Mouse (Mus musculus): ENCODE measurements around the gene Disp1.

Gene Disp1

DNA sequence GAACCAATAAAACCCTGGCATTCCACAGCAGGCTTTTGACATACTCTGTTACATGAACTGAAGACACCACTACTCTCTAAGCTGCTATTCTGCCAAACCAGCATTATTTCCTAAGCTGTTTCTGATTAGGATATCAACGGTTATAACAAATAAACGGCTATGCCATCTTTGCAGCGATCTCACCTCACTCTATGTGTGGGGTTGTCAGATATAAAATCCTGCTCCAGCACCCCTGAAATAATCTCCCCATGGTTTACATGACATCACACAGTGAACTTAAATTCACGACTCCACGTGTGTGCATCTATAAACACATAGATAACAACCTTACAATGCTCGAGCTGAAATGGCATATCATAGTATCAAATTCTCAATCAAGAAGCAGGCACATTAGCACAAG lies 13.7 kb downstream of the Disp1 start:
- in situ Hi-C loops (cut with MboI; ENCODE audit: low sequenced_read_pairs): no loop called here

DNA sequence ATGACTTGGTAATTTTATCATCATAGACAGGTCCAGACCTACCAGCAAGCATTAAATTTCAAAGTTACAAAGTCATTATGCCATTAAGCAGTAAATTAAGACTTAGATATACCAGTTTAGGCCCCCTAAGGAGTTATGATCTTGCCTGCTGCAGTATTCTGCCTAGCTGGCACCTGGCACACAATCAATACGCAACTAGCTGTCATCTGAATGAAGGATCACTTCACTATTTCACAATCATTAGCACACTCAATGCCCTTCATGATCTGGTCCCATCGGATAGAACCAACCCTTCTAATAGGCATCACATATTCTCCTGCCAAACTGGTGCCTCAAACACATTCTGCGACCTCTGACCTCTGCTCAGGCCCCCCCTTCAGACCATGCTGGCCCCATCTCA lies 14.2 kb downstream of the Disp1 start:
- in situ Hi-C loops (cut with MboI; ENCODE audit: low sequenced_read_pairs): no loop called here

DNA sequence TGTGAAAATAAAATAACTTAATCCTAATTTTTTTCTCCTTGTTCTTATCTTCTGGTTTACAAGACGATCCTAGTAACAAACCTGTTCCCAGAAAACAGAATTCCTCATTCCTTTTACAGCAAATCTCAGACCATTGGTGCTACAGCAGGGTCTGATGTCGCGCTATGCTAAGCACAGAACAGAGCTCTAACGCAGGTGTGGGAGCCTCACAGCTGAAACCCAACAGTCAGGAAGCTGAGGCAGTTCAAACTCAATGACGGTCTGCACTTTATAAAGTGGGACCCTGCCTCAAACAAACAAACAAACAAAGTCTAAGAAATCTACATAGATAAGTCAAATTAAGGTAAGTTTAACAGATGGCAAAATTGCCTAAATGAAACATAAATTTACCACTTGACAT lies 20.4 kb downstream of the Disp1 start:
- in situ Hi-C loops (cut with MboI; ENCODE audit: low sequenced_read_pairs): no loop called here

DNA sequence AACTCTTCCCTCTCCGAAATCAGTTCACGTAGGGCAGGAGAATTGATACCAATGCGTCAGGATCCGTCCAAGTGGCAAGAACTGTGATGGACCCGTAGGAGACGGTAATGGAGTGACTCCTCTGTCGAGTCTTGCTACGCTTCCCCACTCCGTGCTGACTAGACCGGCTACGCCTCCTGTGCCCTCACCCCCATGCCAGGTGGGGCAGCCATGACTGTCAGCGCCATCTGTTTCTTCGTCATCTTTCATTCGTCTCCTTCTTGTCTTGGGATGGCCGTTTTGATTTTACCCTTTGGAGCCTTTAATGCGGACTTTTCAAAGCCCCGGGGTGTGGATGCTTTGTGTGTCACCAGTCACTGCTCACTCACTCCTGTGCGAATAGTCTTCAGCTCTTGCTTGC lies 26.6 kb downstream of the Disp1 start:
- in situ Hi-C loops (cut with MboI; ENCODE audit: low sequenced_read_pairs): no loop called here

DNA sequence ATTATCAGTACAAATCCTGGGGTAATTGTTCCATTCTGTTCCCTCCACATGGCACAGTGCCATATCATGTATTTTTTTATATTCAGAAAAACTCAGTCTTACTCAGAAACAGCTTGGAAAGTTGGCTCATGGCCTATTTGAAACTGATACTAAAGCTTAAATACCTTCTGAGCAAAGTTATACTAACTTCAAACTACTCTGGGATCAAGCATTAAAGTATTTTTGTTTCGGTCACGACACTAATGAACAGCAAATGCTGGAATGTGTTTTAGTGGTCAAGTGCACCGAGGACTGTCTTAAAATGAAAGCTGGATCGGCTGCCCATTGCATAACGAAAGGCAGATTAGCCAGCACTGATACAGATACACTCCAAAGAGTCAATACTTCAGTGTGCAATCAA lies 27.2 kb downstream of the Disp1 start:
- in situ Hi-C loops (cut with MboI; ENCODE audit: low sequenced_read_pairs): no loop called here

DNA sequence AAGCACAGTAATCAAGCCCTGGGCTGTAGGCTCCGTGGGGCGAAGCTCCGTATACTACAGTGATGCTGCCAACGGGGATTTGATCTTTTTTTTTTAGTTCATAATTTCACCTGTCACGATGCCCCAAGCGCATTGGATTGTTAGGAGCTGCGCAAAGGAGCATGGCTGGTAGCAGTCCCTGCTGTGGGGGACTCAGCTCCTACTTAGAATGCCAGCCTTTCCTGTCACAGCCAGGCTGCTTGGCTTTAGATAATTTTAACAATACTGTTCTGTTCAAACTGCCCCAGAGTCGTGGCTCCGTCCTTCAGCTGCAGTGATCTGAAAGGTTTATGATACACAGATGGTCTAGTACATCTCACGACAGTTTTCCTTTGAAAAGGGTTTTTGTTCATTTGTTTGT lies 29.9 kb downstream of the Disp1 start:
- in situ Hi-C loops (cut with MboI; ENCODE audit: low sequenced_read_pairs): no loop called here

GRCm38 (mm10) chr1:183190456-183190855 lies 30.9 kb downstream of the Disp1 start:
- in situ Hi-C loops (cut with MboI; ENCODE audit: low sequenced_read_pairs): no loop called here

DNA sequence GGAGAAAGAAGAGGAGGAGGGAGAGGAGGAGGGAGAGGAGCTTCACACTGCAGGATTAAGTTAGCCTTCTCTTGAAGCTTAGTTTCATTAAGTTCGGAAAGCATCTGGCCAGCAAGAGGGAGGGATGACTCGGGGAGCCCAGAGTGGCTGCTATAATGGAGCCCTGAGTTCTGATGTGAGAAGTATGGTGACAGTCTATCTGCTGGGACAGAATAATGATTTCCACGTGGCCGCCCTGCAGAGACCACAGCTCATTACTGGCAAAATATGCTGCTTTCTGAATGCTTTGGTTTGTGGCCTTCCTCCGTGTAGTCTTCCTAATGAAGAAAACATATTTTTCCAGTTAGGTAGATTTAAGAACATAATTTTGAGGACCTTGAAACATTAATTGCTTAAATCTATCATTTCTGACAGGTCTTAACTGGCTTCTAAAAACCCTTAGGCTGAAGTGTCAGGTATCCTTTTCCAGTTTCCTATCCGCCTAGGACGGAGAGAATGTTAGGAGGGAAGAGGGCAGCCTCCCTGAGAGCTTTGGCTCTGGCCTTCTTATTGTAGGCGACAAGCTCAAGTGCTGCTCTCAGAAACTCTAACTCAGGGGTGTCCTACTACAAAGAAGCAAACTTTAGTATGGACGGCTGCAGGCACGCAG lies 32.2 kb downstream of the Disp1 start:
- in situ Hi-C loops (cut with MboI; ENCODE audit: low sequenced_read_pairs): no loop called here

GRCm38 (mm10) chr1:183188115-183189013 lies 33.0 kb downstream of the Disp1 start:
- in situ Hi-C loops (cut with MboI; ENCODE audit: low sequenced_read_pairs): no loop called here

DNA sequence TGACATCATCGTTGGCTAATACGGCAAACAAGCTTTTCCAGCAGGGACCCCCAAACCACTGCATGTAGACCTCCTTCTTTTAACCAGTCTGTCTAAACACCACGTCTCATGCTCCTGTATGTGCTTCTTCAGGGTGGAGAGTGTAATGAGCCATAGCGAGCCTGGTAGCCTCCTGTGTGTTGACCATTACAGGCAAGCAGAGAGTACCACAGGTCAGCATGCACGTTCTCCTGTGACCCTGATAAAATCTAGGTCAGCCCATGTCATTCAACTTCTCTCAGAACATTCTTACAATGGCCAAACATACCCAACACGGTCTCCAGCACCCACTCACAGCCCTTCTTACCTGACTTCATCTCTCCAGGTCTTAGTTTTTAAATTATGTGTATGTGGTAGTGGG lies 35.8 kb downstream of the Disp1 start:
- in situ Hi-C loops (cut with MboI; ENCODE audit: low sequenced_read_pairs): no loop called here

DNA sequence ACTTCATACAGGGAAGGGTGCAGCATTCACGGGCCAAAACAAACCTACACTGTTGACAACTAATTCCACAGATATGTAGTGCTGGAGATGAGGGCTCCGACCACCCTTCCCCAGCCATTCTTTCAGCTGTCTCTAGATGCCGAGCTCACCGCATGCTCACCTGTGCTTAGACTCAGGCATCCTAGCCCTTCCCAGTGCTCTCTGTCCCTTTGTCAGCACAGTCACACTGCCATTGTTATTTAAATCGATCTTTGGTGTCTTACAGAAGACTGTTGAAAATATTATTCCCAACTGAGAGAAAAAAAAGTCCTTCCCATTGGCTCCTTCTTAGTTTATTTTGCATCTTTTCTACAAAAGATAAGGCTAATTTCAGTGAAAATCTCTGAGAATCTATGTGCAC lies 36.6 kb downstream of the Disp1 start:
- in situ Hi-C loops (cut with MboI; ENCODE audit: low sequenced_read_pairs): no loop called here

DNA sequence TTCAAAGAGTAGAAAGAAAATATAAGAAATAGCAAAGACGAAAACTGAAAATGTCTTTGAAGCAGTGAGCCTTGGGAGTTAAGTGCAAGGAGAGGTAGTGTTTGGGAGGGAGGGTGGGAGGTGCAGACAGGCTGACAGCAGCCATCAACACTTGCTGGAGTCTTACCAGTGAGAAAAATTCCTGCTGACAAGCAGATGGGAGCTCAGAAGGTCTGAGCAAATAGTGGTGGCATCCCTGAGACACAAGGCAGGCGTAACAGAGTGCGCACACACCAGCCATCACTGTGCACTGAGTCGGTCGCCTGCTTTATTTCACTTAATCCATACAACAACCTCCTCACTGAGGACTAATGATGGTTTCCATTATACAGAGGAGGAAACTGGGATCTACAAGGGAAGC lies 37.8 kb downstream of the Disp1 start:
- in situ Hi-C loops (cut with MboI; ENCODE audit: low sequenced_read_pairs): no loop called here

DNA sequence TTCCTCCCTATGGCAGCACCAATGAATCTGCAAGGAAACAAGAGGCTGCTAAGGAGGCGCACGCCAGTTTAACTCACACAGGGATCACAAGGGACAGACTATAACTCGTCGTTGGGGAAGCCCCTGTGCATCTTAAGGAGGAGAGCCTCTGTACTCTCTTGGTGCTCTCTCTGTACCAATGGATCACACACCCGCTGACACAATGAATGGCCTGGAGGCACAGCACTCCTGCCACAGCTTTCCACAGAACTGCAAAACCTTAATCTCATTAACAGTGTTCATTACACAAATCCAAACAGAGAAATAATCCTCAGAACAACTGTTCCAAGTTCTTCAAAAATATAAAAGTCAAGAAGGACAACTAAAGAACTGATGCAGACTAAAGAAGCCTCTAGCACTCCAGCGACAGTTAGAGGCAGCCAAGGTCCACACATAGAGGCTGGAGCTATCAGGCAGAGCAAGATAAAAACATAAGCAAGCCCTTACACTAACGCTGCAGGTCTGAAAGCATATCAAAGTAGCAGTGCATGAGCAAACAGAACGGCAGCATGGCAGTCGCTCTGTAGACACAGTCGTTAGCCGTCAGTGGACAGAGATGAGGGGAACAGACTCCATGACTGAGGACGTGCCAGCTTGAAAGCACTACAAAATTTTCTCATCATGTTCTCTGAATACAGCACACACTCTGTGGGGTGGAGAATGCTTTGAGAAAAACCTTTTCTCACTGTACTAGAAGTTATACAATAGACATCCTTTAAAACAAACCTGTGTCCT lies 38.5 kb downstream of the Disp1 start:
- in situ Hi-C loops (cut with MboI; ENCODE audit: low sequenced_read_pairs): no loop called here

GRCm38 (mm10) chr1:183181030-183181395 lies 40.3 kb downstream of the Disp1 start:
- in situ Hi-C loops (cut with MboI; ENCODE audit: low sequenced_read_pairs): no loop called here

DNA sequence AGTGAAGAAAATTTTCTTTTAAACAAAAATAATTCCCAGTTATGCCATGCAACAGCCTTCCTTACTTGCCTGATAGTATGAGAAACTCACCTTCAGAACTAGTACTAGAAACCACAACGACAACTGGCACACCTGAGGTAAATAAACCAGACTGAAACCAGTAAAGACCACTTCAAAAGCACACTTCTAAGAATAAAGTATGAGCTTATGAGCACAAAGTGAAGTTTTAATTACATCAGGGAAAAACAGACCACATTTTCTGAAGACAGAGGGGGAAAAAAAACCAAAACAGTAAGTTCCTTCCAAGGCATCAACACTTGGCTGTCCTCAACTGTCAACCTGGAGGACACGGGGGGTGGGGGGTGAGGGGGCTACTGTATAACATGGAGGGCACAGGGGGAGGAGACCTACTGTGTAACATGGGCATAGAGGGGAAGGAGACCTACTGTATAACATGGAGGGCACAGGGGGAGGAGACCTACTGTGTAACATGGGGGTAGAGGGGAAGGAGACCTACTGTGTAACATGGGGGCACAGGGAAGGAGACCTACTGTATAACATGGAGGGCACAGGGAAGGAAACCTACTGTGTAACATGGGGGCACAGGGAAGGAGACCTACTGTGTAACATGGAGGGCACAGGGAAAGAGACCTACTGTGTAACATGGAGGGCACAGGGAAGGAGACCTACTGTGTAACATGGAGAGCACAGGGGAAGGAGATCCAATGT lies 40.9 kb downstream of the Disp1 start:
- in situ Hi-C loops (cut with MboI; ENCODE audit: low sequenced_read_pairs): no loop called here

DNA sequence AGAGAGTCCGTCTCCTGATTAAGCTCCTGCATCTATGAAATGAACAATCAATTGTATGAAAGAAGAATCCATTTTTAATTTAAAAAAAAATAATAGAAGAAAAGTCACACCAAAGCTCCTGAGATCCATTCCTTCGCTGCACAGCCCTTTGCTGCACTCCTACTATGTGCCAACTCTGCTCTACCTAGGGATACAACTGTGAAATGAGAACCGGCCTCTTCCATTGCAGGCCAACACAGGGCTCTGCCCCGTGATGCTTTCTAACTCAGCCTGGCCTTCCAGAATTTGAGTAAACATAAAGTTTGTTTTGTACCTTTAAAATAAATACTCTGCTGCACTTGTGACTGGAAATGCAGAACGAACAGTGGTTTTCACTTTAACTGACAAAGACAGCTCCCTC lies 42.0 kb downstream of the Disp1 start:
- in situ Hi-C loops (cut with MboI; ENCODE audit: low sequenced_read_pairs): no loop called here

- in situ Hi-C loops (cut with MboI; ENCODE audit: low sequenced_read_pairs): no loop called here
These were observed 46.1 kb downstream of the Disp1 start for GRCm38 (mm10) chr1:183175236-183175635.

- in situ Hi-C loops (cut with MboI; ENCODE audit: low sequenced_read_pairs): no loop called here
These were observed 50.2 kb downstream of the Disp1 start for GRCm38 (mm10) chr1:183171095-183171494.

DNA sequence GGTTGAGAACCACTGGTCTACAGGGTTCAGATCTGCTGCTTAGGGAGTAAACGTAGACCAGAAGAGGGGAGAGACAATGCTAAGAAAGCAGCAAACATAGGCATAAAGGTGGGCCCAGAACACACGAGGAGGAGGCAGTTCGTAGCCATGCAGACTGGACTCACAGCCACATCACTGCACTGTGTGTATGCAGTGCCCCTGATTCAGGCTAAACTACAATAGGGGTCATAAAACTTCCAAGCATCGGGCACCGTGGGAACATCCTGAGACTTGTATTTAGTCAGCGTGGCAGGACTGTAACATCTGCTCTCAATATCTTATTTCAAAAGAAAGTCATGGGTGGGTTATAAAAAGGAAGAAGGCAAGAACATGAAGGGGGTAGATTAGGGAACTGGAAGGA lies 52.9 kb downstream of the Disp1 start:
- in situ Hi-C loops (cut with MboI; ENCODE audit: low sequenced_read_pairs): no loop called here

DNA sequence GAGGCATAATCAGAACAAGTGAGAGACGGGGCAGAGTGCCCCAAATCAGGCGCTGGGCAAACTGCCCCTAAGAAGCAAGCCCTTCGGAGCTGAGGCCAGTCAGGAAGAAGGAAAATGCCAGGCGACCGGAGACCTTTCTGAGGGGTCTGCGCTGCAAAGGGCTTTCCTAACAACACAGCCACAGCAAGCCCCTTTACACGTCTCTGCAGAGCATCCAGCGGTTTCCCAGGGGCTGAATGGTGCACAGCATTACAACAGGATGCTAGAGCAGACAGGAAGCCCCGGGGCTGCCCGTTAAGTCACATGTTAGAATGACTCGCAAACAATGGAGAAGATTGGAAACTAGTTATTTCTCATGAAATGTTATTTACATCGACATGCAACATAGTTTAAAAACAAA lies 53.5 kb downstream of the Disp1 start:
- in situ Hi-C loops (cut with MboI; ENCODE audit: low sequenced_read_pairs): no loop called here

DNA sequence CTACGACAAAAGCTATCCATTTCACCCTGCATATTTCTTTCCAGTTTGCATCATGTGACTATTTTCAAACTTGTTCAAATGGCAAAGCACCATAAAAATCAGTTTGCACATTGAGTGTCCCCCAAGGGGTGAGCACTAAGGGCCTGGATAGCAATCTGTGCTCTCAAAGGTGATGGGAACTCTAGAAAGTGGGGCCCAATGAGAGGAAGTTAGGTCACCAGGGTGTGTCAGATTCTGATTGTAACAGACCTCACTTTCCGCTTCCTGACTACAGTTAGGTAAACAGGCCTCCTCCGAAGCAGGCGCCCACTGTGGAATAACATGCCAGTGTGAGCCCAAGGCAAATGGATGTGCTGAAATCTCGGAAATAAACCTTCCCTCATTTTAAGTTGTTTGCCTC lies 54.6 kb downstream of the Disp1 start:
- in situ Hi-C loops (cut with MboI; ENCODE audit: low sequenced_read_pairs): no loop called here

Data from CH12F3 (cell line).